Mouse (Mus musculus) layer of hippocampus, adult 8-10 months (tissue): ENCODE results near the gene Ufd1. TPM values are rescaled to one million over a fixed set of nuclear protein-coding genes. Genes with fewer than 3 reads are reported as not detected.
"Not testable (repeated sequence)": the region's sequence is repeated elsewhere in the genome, so short reads cannot be mapped to it uniquely, and the experiment has no call there.

ENCODE experiments used
- DNase-seq, 2 experiments: peaks; one replicate each; pipeline ENCODE4 v3.0.0; 2022; ENCODE audit warnings: low spot score in 2 of 2
- total RNA-seq, 4 experiments: library from RNA; stranded (reverse); gene quantifications; 2 replicates each; pipeline ENCODE4 v1.2.4; 2022

Gene Ufd1
- total RNA-seq, 4 experiments from 2014 or later = 92.9 to 117 (median 107) TPM

DNA sequence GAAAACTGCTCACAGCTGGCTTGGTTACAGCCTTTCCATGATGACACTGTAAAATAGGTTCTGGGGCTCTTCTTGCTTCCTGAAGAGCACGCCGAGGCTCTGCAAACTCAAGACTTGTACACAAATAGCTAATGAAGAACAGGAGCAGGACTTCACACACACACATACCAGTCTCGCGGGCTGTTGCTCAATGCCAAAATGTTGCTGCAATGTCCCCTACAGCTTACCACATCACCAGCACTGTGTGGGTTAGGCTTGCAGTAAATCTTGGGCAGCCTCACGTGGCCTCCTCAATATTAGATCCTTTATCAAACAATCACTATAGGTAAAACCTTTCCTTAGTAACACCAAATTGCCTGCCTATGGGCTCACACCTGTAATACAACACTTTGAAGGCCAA is 2.6 kb upstream of the Ufd1 start:
- DNase-seq = no peak

DNA sequence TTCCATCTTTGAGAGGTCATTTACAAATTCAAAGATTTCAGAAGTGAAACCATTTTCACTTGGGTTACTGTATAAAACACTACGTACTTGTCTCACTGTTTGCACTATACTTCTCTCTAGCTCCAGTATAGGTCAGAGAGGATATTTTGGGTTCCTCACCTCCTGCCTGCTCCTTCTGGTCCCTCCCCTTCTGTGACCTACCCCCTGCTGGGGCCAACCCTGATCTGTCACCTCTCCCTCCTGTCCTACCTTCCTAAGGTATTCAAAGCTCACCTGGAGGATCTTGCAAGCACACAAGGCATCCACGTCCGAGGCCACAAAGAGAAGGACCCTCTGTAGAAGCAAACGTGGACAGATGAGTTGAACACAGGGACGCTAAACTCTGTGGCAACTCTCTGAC is 547 bp upstream of the Ufd1 start:
- no peak for DNase-seq

DNA sequence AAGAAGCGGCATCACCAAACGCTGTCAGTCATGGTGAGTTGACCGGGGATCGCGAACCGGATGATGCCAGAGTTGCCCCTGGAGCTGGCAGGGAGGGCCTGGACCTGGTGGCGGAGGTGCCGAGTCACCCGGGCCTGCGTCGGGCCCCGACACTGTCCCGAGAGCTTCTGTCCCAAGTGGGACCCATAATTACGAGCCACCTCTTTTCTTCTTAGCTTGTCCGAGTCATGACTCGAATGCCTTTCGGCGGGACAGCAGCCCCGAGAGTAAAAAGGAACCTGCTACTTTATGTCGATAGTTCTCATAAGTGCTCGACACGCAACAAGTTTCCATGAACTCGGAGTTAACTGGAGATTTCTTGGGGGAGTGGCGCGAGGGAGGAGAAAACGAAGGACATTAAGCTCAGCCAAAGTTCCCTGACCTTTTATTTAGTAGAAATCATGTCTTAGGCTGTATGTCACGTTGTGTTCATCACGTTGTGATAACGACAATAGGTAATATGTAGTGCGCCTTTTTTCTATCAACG is 869 bp downstream of the Ufd1 start:
- DNase-seq = no peak

DNA sequence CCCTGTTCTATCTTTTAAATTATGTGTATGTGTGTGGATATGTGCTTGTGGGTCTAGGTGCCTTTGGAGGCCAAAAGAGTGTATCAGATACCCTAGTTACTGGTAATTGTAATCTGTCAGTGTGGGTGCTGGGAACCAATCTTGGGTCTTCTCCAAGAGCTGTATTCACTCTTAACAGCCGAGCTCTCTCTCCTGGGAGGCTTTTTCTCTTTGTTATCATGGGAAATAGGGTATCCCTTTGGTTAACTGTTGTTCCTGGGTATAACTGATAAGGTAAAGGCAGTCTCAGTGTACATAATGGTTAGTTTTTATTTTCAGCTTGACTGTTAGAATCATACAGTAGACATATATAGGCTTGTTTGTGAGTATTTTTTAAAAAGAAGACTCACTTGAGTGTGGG is 10.8 kb downstream of the Ufd1 start:
- no peak for DNase-seq

DNA sequence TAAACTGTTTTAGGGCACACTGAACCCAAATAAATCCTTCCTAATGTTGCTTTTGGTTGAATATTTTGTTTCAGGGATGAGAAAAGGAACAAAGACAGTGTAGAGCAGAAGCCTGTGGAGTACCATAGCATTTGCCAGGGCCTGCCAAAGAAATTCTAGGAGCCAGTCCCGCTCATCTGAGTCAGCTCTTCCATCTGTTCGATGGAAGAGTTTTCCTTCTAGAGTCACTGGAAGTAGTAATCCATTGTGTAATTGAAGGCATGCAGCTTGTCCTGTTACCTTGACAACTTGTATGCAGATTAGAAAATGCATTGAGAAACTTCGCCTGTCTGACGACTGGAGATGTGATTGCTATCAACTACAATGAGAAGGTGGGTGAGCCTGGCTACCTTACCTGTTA is 11.3 kb downstream of the Ufd1 start:
- peak; percentile 54 to 61 for DNase-seq

DNA sequence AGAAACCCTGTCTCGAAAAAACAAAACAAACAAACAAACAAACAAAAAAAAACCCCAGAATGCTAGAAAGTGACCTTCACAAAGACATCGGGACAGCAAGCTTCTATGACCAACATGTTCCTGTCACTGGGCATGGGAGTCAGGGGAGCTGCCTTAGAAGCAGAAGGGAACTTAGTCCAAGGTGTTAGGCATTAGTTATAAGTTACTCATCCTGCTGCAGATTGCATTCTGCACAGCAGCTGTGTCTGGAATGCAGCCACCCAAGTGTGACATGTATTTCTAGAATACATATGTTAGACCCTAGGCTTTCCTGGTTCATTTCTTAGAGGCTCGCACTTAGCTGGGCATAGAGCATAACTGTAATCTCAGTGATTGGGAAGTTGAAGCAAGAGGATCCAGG is 17.1 kb downstream of the Ufd1 start:
- no peak for DNase-seq

DNA sequence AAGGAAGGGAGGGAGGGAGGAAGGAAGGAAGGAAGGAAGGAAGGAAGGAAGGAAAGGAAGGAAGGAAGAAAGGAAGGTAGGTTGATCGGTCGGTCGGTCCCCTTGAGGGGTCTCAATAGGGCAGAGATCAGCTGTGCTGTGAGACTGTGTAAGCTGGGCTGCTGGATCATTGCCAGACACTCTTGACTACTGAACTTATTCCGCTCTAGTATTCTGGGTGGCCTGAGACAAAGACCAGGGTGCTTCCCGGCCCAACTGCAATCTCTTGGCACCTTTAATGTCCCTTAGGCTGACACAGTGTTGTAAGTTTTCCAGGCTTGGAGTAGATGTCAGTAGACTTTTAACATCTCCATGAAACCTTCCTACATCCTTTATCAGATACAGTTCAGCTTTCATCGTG is 17.5 kb downstream of the Ufd1 start:
- no peak for DNase-seq

DNA sequence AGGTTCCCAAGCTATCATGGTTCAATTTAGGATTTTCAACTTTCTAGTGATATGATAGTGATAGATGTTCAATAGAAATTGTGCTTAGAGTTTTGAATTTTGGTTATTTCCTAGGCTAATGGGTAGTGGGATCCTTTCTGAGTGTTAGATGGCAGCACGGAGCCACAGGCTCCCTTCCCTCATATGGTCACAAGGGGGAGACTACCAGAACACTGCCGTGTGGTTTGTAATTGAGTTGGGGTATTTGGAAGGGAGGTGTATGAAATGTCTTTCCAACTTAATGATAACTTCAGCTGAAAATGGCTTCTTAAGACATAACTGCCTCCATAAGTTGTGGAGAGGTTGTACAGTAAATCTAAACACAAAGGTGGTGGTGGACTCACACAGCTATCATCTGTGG is 21.9 kb downstream of the Ufd1 start:
- DNase-seq = no peak

DNA sequence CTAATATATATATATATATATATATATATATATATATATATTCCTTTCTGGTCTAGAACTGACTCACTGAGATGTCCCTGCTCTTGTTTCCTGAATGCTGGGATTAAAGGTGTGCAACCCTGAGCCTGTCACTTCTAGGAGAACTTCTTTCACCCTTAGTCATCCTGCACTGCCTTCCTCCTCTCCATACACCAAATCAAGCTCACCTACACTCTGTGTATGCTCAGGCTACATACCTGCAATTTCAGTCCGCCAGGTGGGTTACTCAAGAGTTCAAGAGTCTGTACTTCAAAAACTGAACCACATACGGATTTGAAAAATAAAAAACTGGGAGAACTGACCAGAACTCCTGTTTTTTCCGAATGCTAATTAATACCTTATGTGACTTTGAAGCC is 24.5 kb downstream of the Ufd1 start:
- no peak for DNase-seq

DNA sequence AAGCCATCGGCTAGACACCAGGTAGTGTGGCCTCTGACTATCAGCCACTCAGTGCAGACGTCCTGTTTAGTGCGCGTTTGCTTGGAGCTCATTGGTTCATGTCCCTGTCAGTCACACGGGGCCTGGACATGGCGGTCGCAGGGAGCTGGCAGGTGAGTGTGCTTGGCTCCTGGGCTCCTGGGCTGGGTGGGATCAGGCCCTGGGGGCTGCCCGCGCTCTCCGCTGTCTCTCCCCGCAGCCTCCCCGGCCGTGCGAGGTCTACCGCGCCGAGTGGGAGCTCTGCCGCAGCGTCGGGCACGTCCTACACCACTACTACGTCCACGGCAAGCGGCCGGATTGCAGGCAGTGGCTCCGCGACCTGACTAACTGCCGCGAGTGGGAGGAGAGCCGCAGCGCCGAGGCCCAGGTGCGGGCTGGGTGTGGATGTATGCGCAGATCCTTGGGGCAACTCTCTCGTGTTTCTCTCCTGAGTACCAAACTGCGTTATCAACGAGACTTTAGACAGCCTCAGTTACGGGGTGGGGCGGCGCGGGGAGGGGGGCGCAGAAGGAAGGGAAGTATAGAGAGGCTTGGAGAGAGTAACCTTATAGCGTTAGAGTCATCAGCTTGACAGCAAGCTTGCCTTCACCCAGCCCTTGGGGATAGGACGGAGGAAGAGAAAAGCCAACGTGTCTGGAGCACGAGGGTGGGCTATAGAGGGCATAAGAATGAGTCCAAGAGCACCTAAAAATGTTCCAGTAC is 25.1 kb downstream of the Ufd1 start, which contains the start of the genes 2510002D24Rik and Gm28539:
2510002D24Rik (plus strand) TSS at position 111 of the 741 bp plus-strand sequence.
Gm28539 (plus strand) TSS at position 117 of the 741 bp plus-strand sequence.
- peak; percentile 89 to 95 for DNase-seq

DNA sequence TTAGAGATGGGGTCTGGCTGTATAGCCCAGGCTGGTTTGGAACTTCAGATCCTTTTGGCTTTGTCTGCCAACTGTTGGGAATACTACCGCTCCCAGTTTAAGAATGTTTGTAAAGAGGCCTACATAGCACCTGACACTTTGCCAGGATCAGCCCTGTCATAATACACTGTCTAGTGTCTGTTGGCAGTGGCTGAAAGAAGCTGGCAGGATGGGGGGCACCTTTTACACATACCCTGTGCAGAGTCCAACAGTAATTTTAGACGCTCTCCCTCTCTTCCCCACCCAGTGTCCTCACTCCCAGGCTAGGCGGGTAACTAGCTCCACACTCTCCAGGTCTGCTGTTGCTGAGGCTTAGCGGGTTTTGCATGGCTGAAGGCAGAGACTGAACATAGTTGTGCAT is 26.8 kb downstream of the Ufd1 start:
- no peak for DNase-seq

DNA sequence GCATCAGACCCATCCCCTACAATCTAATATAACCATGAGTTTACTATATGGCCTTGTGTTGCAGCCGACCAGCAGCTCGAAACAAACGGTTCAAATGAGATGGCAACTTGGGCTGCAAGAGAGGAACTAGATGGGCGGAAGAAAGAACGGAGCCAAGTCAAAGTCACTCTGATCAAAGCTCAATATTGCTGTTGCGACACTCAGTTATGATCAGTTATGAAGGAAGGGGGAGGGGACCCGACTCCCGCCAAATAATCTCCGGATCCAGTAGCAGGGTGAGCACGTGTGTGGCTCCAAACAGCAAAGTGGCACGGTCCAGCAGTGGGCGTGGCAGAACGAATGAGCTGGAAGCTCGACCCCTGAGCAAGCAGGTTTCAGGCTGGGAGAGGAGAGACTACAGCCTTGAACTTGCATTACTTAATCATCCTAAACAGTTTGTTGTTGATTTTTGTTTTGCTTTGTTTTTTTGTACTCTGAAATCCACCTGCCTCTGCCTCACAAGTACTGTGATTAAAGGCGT is 34.8 kb downstream of the Ufd1 start:
- DNase-seq = no peak

DNA sequence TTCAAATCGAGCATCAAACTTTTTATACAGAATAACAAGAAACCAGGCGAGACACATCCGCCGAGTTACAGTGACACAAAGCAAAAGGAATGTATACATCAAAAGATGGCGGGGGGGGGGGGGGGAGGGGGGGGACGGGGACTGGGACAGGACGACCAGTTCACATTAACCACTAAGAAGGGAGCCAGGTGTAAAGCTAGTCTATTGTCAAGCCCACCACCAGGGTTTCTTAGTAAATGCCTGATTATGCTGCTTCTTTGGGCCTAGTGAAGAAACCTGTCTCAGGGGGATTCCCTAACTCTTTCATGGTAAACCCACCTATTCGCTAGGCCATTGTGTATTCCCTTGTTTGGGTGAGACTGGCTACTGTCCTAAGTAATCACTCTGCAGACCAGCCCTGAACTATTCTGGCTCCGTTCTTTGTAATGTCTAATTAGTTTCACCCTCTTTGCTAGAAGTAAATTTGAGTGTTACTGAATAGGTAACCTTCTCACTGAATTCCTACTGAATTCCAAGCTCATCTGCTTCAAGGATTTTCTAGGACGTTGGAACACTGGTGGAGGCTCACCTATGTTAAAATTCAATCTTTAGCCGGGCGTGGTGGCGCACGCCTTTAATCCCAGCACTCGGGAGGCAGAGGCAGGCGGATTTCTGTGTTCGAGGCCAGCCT is 38.1 kb downstream of the Ufd1 start:
- not testable (repeated sequence) for DNase-seq

DNA sequence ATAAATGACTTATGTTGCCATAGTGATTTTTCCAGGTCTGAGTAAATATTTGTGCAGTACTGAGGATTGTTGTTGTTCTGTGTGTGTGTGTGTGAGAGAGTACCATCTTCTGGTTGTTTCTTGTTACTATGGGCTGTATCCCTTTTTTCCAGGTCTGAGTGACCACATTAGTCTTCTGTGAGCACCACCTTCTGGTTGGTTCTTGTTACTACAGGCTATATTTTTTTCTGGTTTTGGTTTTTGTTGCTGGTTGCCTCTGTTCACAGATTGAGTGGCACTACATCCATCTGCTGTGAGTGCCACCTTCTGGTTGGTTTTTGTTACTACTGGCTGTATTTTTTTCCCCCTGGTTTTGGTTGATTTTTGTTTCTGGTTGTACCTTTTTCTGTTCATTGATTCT is 47.0 kb downstream of the Ufd1 start:
- peak in 1 of 2 experiments; percentile 21 for DNase-seq

DNA sequence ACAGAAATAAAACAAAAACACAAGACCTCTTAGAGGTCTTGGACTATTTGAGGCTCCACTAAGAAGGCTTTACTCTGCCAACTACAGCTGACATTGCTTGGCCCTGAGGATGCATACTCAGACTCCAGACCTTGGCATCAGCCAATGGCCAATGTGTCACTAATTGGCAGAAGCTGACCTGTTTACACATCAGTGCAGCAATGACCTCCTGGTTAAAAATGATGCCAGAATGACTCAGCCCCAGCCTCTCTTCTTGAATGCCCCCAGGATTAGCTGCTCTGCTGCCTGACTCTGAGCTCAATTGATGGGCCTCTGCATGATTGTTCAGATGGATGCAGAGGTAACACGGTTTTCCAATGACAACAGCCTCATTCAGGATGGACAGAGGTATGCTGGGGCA is 48.6 kb downstream of the Ufd1 start:
- no peak for DNase-seq

DNA sequence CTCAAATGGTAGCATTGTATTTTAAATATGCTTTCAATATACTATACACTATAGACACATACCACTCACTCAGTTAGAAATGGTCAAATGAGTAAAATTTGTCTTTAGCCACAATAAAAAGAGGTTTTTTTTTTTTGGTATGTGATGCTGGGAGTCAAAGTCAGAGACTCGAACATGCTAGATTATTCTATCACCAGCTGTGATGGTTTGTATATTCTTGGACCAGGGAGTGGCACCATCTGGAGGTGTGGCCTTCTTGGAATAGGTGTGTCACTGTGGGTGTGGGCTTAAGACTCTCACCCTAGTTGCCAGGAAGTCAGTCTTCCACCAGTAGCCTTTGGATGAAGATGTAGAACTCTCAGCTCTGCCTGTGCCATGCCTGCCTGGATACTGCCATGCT is 58.9 kb downstream of the Ufd1 start:
- DNase-seq = not testable (repeated sequence)

DNA sequence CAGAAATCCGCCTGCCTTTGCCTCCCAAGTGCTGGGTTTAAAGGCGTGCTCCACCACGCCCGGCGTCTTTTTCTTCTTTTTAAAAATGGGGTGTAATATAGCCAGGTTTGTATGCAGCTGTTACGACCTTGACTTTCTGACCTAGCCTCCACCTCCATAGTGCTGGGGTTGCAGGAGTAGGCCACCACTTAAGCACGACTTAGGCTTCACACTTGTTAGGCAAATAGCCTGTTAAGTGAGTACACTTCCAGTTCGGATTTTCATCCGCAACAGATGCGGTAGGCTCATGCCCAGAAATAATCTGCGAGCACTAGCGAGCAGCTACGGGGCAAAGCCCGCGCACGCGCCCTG is 64.5 kb downstream of the Ufd1 start:
- DNase-seq = no peak

DNA sequence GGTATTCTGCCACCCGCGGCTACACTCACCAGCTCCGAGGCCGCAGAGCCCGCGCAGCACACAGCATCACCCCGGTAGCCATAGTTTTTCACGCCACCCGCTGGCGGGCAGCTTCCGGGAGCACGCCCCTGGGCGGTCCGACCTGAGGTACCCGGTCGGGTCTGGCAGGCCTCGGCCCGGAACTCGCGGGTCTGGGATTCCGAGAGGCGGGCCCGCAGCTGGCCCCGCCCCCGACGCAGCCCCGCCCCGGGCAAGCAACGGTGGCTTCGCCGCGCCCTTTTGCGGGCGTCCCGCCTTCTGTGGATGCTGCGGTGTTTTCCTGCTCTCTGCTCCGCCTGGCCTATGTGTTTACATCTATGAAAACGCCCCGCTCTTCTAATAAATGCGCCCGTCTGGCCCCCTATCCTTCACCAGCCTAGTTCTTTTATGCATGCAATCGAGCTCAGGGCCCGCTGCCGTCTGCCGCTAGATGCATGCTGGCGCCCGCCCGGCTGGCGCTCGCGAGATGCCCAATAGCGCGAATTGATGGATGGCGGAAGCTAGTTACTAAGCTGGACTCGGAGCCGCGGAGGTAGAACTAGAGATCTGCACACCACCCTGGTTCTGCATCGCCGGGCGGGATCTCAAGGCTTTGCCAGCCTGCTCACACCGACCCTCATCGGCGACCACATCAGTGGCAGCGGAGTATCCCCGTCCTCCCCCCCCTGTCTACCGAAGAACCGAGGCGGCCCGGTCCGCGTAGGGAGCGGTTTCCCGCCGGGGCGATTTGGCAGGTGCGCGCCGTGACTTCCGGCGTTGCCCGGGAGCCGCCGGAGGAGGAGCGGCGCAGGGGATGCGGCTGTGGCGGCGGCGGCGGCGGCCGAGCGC is 65.1 kb downstream of the Ufd1 start, which contains the start of the genes Mrpl40 and Hira:
Mrpl40 (minus strand) TSS at position 421 of the 867 bp plus-strand sequence.
Hira (plus strand) TSS at position 596 of the 867 bp plus-strand sequence.
- peak; percentile 91 to 93 for DNase-seq

DNA sequence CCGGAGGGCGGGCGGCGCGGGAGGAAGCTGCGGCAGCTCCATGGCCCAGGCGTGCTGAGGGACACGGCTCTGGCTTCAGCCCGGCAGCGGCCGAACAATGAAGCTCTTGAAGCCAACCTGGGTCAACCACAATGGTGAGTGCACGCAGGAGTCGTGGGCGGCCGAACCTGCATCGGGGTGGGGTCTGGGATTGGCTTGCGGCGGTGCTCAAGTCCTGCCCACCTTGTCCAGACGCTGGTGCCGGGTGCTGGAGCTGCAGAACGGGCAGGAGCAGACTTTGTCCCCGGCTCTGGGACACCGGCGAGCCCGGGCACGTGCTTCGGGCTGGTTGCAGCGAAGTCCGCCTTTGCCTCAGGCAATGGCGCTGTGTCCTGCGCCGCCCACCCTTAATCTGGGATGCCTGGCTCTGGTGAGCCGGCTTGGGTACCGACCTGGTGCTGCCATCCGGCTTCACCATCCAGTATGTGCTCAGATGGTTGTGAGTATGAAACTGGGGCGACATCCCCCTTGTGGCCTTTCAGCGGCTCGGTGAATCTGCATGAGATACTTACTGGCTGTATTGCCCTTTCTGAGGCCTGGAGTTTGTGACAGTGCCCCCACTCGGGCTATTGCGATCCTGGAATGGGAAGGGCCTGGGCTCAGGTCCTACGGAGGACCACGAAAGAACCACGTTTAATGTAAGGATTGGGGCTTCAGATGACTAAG is 66.0 kb downstream of the Ufd1 start:
- DNase-seq = peak; percentile 35 to 54

DNA sequence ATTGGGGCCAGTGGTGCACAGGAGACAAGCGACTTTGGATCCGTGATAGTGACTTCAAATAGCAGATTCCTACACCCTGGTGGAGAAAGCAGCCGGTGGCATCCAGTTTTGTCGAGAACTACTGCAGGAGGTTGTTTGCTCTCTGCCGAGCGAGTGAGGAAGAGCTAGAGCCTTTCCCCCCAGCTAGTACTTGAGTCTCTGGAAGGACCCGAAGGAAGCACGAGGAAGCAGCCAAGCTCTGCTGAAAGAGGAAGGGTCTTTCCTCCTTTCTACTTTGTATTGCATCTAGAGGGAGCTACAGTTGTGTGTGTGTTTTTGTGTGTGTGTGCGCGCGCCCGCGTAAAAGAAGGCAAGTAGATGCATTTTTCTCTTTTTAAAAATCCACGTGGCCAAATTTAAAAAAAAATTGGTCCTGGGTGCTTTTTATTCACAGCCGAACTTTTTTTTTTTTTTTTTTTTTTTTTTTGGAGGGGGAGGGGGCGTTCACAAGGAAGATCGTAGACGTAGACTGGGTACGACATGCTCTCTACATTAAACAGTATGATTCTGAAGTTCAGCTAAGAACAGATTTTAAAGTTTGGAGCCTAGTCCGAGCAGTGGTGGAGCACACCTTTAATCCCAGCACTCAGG is 66.6 kb downstream of the Ufd1 start:
- no peak for DNase-seq
